Mouse (Mus musculus): ENCODE data around the gene Lpp.

- TF ChIP-seq CTCF (IDR thresholded peaks at IDR 0.05; ENCODE audit: control insufficient read depth, insufficient read depth, insufficient replicate concordance, low read depth, low read length) = no peak
- no peak for TF ChIP-seq POLR2A (IDR thresholded peaks at IDR 0.05; ENCODE audit: control insufficient read depth, low read depth, low read length)
Measured at GRCm38 (mm10) chr16:24822918-24823317, 429.6 kb downstream of the Lpp start.

All from testis, adult 2 months (tissue).